Mouse (Mus musculus): ENCODE data around the gene Gpx2.

Gene Gpx2

GRCm38 (mm10) chr12:76750866-76751459 is 44.4 kb downstream of the Gpx2 start:
- no peak for DNase-seq (ENCODE audit: low spot score)
